Mouse (Mus musculus): ENCODE data around the gene Mad1l1. TPM values are rescaled to one million over a fixed set of nuclear protein-coding genes. Genes with fewer than 3 reads are reported as not detected.

Mad1l1 gene
- polyA plus RNA-seq, 1 experiment from 2014 or later = 35.1 TPM

- H3K27ac ChIP-seq (ENCODE audit: low read depth, low read length) = no peak overlapping the region
- WGBS = 61% methylated on average over 10 of the region's 10 CpGs
These were observed 143.2 kb downstream of the Mad1l1 start for GRCm38 (mm10) chr5:140178058-140178690.

GRCm38 (mm10) chr5:140177582-140177981, 143.8 kb downstream of the Mad1l1 start:
- 89% methylated on average over 8 of the region's 8 CpGs for WGBS

More at GRCm38 (mm10) chr5:140178058-140178690, 143.2 kb downstream of the Mad1l1 start:
- H3K9ac ChIP-seq (ENCODE audit: low read depth, low read length) = no peak overlapping the region
- peaks cover 10% of the 10 kb centered on the region for H3K4me1 ChIP-seq (replicated peaks; ENCODE audit: control insufficient read depth, insufficient read depth, low read length)
- no peaks in the 10 kb centered on the region for H3K27me3 ChIP-seq (ENCODE audit: control insufficient read depth, insufficient read depth, low read length)
- H3K36me3 ChIP-seq (ENCODE audit: control insufficient read depth, insufficient read depth, low read length) = no peaks in the 10 kb centered on the region
- no peak overlapping the region for H3K4me2 ChIP-seq (replicated peaks; ENCODE audit: low read depth, low read length)
- H3K9me3 ChIP-seq (ENCODE audit: control insufficient read depth, low read length) = no peaks in the 10 kb centered on the region
- no peak for DNase-seq (ENCODE audit: low spot score)
- ATAC-seq (ENCODE audit: low FRiP score) = no peak
- H3K4me3 ChIP-seq (ENCODE audit: low read depth, low read length) = no peak overlapping the region

GRCm38 (mm10) chr5:140176370-140176769, 145.0 kb downstream of the Mad1l1 start:
- Histone ChIP-seq H3K9me3 (ENCODE audit: control insufficient read depth, low read length) (no peaks in the 10 kb centered on the region), H3K27ac (ENCODE audit: low read depth, low read length) (peak overlapping the region; percentile 4; the same call in 1 of the 2 replicates), H3K9ac (ENCODE audit: low read depth, low read length) (no peak overlapping the region), H3K27me3 (ENCODE audit: control insufficient read depth, insufficient read depth, low read length) (no peaks in the 10 kb centered on the region), H3K4me1 (replicated peaks; ENCODE audit: control insufficient read depth, insufficient read depth, low read length) (peaks cover 10% of the 10 kb centered on the region), H3K36me3 (ENCODE audit: control insufficient read depth, insufficient read depth, low read length) (no peaks in the 10 kb centered on the region), H3K4me2 (replicated peaks; ENCODE audit: low read depth, low read length) (no peak overlapping the region), H3K4me3 (ENCODE audit: low read depth, low read length) (no peak overlapping the region)
- DNase-seq (ENCODE audit: low spot score) (no peak), ATAC-seq (ENCODE audit: low FRiP score) (no peak)
- WGBS = 76% methylated on average over 3 of the region's 3 CpGs

More at GRCm38 (mm10) chr5:140177582-140177981, 143.8 kb downstream of the Mad1l1 start:
- Histone ChIP-seq H3K4me1 (replicated peaks; ENCODE audit: control insufficient read depth, insufficient read depth, low read length) (peaks cover 10% of the 10 kb centered on the region), H3K27ac (ENCODE audit: low read depth, low read length) (no peak overlapping the region), H3K4me3 (ENCODE audit: low read depth, low read length) (no peak overlapping the region), H3K9ac (ENCODE audit: low read depth, low read length) (no peak overlapping the region), H3K27me3 (ENCODE audit: control insufficient read depth, insufficient read depth, low read length) (no peaks in the 10 kb centered on the region), H3K36me3 (ENCODE audit: control insufficient read depth, insufficient read depth, low read length) (no peaks in the 10 kb centered on the region), H3K9me3 (ENCODE audit: control insufficient read depth, low read length) (no peaks in the 10 kb centered on the region), H3K4me2 (replicated peaks; ENCODE audit: low read depth, low read length) (no peak overlapping the region)
- no peak for DNase-seq (ENCODE audit: low spot score)
- ATAC-seq (ENCODE audit: low FRiP score) = no peak

GRCm38 (mm10) chr5:140174814-140175490, 146.4 kb downstream of the Mad1l1 start:
- 0 out of 2 replicates have a peak, but pooled peaks have one; percentile 8 for ATAC-seq (ENCODE audit: low FRiP score)

GRCm38 (mm10) chr5:140174066-140174465, 147.3 kb downstream of the Mad1l1 start:
- H3K4me2 ChIP-seq (replicated peaks; ENCODE audit: low read depth, low read length) = no peak overlapping the region
- H3K36me3 ChIP-seq (ENCODE audit: control insufficient read depth, insufficient read depth, low read length) = no peaks in the 10 kb centered on the region
- DNase-seq (ENCODE audit: low spot score) (no peak), ATAC-seq (ENCODE audit: low FRiP score) (peak; percentile 63)
- 20% methylated on average over 3 of the region's 3 CpGs for WGBS
- H3K27ac ChIP-seq (ENCODE audit: low read depth, low read length) = peak overlapping the region; percentile 14; the same call in 1 of the 2 replicates
- H3K27me3 ChIP-seq (ENCODE audit: control insufficient read depth, insufficient read depth, low read length) = no peaks in the 10 kb centered on the region
- no peaks in the 10 kb centered on the region for H3K9me3 ChIP-seq (ENCODE audit: control insufficient read depth, low read length)
- no peak overlapping the region for H3K4me3 ChIP-seq (ENCODE audit: low read depth, low read length)
- peaks cover 10% of the 10 kb centered on the region for H3K4me1 ChIP-seq (replicated peaks; ENCODE audit: control insufficient read depth, insufficient read depth, low read length)
- H3K9ac ChIP-seq (ENCODE audit: low read depth, low read length) = no peak overlapping the region

More at GRCm38 (mm10) chr5:140174814-140175490, 146.4 kb downstream of the Mad1l1 start:
- Histone ChIP-seq H3K9ac (ENCODE audit: low read depth, low read length) (no peak overlapping the region), H3K4me1 (replicated peaks; ENCODE audit: control insufficient read depth, insufficient read depth, low read length) (peaks cover 10% of the 10 kb centered on the region), H3K4me3 (ENCODE audit: low read depth, low read length) (no peak overlapping the region), H3K9me3 (ENCODE audit: control insufficient read depth, low read length) (no peaks in the 10 kb centered on the region), H3K36me3 (ENCODE audit: control insufficient read depth, insufficient read depth, low read length) (no peaks in the 10 kb centered on the region), H3K27ac (ENCODE audit: low read depth, low read length) (0 out of 2 replicates have a peak overlapping the region, but pooled peaks have one; percentile 14), H3K27me3 (ENCODE audit: control insufficient read depth, insufficient read depth, low read length) (no peaks in the 10 kb centered on the region), H3K4me2 (replicated peaks; ENCODE audit: low read depth, low read length) (no peak overlapping the region)
- DNase-seq (ENCODE audit: low spot score) = no peak
- WGBS = 69% methylated on average over 14 of the region's 14 CpGs

GRCm38 (mm10) chr5:140173181-140173580, 148.2 kb downstream of the Mad1l1 start:
- no peaks in the 10 kb centered on the region for H3K27me3 ChIP-seq (ENCODE audit: control insufficient read depth, insufficient read depth, low read length)
- peaks cover 10% of the 10 kb centered on the region for H3K4me1 ChIP-seq (replicated peaks; ENCODE audit: control insufficient read depth, insufficient read depth, low read length)
- no peaks in the 10 kb centered on the region for H3K9me3 ChIP-seq (ENCODE audit: control insufficient read depth, low read length)
- H3K4me2 ChIP-seq (replicated peaks; ENCODE audit: low read depth, low read length) = no peak overlapping the region
- no peak overlapping the region for H3K9ac ChIP-seq (ENCODE audit: low read depth, low read length)
- 75% methylated on average over 4 of the region's 4 CpGs for WGBS
- no peak overlapping the region for H3K27ac ChIP-seq (ENCODE audit: low read depth, low read length)
- no peaks in the 10 kb centered on the region for H3K36me3 ChIP-seq (ENCODE audit: control insufficient read depth, insufficient read depth, low read length)
- no peak overlapping the region for H3K4me3 ChIP-seq (ENCODE audit: low read depth, low read length)
- no peak for DNase-seq (ENCODE audit: low spot score)
- ATAC-seq (ENCODE audit: low FRiP score) = no peak

GRCm38 (mm10) chr5:140171710-140172109, 149.6 kb downstream of the Mad1l1 start:
- Histone ChIP-seq H3K4me3 (ENCODE audit: low read depth, low read length) (no peak overlapping the region), H3K27ac (ENCODE audit: low read depth, low read length) (no peak overlapping the region), H3K27me3 (ENCODE audit: control insufficient read depth, insufficient read depth, low read length) (no peaks in the 10 kb centered on the region), H3K4me2 (replicated peaks; ENCODE audit: low read depth, low read length) (no peak overlapping the region), H3K9me3 (ENCODE audit: control insufficient read depth, low read length) (no peaks in the 10 kb centered on the region), H3K36me3 (ENCODE audit: control insufficient read depth, insufficient read depth, low read length) (no peaks in the 10 kb centered on the region), H3K9ac (ENCODE audit: low read depth, low read length) (no peak overlapping the region), H3K4me1 (replicated peaks; ENCODE audit: control insufficient read depth, insufficient read depth, low read length) (peaks cover 10% of the 10 kb centered on the region)
- ATAC-seq (ENCODE audit: low FRiP score) (no peak), DNase-seq (ENCODE audit: low spot score) (no peak)
- WGBS = 57% methylated on average over 1 of the region's 1 CpGs

GRCm38 (mm10) chr5:140167531-140167930, 153.8 kb downstream of the Mad1l1 start:
- Histone ChIP-seq H3K36me3 (ENCODE audit: control insufficient read depth, insufficient read depth, low read length) (no peaks in the 10 kb centered on the region), H3K9ac (ENCODE audit: low read depth, low read length) (no peak overlapping the region), H3K27ac (ENCODE audit: low read depth, low read length) (no peak overlapping the region), H3K27me3 (ENCODE audit: control insufficient read depth, insufficient read depth, low read length) (no peaks in the 10 kb centered on the region), H3K4me1 (replicated peaks; ENCODE audit: control insufficient read depth, insufficient read depth, low read length) (no peaks in the 10 kb centered on the region; the same call in 1 of the 2 replicates), H3K4me2 (replicated peaks; ENCODE audit: low read depth, low read length) (no peak overlapping the region), H3K4me3 (ENCODE audit: low read depth, low read length) (no peak overlapping the region), H3K9me3 (ENCODE audit: control insufficient read depth, low read length) (no peaks in the 10 kb centered on the region)
- DNase-seq (ENCODE audit: low spot score) (no peak), ATAC-seq (ENCODE audit: low FRiP score) (no peak)
- 87% methylated on average over 6 of the region's 6 CpGs for WGBS
